Mouse (Mus musculus) spleen, adult 18-20 months (tissue): ENCODE results near the gene Myzap.

Source experiments
- DNase-seq, 2 experiments: peaks; one replicate each; pipeline ENCODE4 v3.0.0; 2022; ENCODE audit warnings: mixed read lengths in 2 of 2

Myzap gene

DNA sequence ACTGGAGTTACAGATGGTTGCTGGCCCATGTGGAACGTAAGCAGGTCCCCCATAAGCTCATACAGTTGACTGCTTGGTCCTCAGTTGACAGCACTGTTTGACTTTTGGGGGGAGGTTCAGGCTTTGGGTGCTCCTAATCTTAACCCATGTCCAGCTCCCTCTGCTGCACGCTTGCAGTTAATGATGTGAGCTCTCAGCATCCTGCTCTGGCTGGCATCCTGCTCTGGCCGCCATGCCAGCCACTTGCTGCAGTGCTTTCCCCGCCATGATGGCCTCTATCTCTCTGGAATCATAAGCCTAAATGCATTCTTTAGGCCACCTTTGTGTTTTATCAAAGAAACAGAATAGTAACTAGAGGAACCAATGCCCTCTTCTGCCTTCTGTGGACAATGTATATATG lies 116.6 kb downstream of the Myzap start:
- DNase-seq, result no peak

DNA sequence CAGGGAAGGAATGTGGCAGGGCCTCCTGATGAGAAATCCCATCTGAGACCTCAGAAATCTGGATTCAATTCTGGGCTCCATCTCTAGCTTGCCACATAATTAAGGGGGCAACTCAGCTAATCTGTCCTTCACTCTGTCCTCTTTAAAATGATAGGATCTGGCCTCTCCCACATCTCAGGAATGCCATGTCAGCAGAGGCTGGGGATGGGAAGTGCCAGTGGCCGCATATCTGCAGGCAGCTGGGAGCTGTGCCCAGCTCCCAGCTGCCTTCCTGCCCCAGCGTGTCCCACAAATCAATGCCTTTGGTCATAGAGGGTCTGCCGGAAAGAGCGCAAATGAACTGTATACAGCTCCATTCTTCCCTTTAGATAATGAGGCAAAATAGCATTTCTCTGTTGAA lies 124.7 kb downstream of the Myzap start:
- DNase-seq, result no peak

DNA sequence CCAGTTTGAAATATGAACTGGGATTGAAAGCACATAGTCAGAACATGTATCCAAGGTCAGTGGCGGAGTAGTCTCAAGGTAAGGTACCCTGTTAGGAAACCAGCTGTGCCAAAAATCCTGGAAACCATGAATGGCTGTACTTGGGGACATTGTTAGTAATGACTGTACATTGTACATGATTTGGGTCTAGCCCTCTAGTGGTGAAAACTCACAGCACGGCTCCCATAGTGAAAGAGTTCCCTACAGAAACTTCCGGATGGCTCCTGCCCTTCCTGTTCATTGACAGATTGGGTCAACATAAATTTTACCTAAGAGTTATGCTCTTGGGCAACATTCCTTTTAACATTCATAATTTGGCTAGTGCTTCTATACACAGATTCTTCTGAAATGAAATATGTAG lies 126.0 kb downstream of the Myzap start:
- DNase-seq, result no peak

DNA sequence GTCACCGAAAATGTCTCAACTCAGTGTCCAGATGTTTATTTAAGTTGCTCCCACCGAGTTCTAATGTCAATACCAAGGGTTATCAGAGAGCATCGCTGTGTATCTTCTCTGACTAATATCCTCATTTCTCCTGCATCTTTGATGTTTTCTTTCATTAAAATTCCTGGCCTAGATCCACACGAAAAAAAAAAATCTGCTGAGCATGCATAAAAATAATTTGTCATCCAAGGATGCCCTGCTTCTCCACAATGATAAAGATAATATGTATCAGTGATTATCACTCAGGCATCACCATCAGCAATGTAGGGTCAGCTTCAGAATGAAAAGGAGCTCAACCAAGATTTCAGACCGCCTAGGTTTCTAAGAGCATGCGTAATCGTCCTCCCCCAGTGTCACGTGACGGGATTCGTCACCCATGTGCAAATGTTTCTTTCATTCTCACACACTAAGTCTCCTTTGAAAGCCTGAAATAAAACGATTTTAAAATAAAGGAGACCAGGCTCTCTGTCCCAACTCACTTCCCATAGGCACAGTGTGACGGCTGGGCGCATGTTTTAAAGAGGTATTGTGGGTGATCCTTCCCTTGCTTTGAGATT lies 129.0 kb downstream of the Myzap start:
- DNase-seq, result no peak

DNA sequence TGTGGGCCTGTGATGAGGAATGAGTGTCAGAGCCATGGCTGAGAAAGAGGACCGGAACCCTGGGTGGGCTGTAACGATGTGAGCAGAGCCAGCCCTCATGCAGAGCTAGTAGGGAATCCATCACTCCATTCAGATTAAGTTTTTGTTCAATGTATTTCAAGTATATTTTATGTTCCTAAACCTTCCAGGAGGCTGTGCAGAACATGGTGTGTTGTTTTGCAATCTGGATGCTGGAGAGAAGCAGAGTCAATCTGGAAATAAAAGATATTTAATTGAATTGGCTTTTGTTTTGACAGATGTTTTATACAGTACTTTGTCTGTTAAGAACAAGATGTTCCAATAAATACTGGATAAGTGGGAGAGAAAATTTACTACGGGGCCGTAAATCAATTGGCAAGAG lies 135.4 kb downstream of the Myzap start:
- no peak for DNase-seq
